Mouse (Mus musculus): ENCODE data around the gene Asb3.
"Not testable (repeated sequence)": the region's sequence is repeated elsewhere in the genome, so short reads cannot be mapped to it uniquely, and the experiment has no call there.

The Asb3 gene

GRCm38 (mm10) chr11:31000028-31000427, 114.8 kb downstream of the Asb3 start:
- intact Hi-C loops (cut with DNase I), result no loop called here

DNA sequence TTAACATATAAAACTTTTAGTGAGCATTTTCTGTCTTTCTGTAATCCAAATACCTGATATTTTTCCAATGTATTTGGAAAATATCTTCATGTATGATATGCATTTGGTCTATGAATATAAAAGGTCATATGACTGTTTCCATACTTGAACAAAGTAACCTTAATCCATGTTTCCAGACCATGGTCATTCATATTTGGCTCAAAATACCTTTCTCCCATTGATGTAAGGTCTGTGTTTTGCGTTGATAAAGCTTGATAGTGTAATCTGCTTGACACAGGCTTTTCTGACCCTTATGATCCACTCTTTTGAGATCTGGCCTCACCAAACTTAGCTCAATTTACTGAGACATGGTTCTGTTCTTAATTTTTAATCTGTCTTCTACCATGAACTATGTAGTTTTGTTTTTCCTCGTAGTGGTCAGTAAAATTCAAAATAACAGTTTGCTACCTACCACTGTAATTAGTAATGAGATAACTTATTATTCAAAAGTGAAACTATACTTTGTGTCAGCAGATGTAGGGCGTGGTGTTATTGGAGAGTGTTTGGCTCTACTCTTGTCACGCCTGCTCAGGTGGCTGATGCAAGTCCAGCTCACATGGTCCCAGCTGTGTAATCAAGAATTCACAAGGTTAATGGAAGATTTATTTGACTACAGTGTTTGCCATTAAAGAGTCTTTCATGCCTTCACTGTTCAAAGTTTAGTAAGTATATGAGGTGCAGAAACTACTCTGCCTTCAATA, 116.1 kb downstream of the Asb3 start:
- intact Hi-C loops (cut with DNase I), result no loop called here

DNA sequence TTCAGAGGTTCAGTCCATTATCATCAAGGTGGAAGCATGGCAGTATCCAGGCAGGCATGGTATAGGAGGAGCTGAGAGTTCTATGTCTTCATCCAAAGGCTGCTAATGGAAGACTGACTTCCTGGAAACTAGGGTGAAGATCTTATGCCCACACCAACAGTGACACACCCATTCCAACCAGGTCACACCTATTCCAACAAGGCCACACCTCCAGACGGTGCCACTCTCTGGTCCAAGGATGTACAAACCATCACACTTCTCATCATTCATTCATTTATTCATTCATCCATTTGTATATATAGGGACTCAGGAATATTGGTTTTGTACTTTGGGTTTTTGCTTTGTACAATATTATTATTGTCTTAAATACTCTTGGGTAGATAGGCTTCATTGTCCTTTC, 124.5 kb downstream of the Asb3 start:
- intact Hi-C loops (cut with DNase I), result not testable (repeated sequence)

DNA sequence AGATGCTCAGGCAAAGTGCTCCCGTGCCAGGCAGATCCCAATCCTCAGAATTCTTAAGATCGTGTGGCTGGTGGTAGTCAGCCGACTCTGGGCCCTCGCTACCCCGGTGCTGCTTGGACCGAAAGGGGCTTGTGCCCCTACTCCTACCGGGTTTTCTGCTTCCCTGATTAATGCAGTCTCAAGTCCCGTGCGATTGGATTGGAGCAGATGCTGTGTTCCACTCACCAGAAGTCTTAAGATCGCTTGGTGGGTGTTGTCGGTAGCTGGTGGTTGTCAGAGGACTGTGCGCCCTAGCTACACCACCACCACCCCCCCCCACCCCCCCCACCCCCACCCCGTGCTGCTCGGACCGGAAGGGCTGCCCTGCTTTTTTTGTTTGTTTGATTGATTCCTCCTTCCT, 132.2 kb downstream of the Asb3 start:
- intact Hi-C loops (cut with DNase I), result not testable (repeated sequence)

GRCm38 (mm10) chr11:31034958-31035357, 149.7 kb downstream of the Asb3 start:
- intact Hi-C loops (cut with DNase I), result no loop called here

DNA sequence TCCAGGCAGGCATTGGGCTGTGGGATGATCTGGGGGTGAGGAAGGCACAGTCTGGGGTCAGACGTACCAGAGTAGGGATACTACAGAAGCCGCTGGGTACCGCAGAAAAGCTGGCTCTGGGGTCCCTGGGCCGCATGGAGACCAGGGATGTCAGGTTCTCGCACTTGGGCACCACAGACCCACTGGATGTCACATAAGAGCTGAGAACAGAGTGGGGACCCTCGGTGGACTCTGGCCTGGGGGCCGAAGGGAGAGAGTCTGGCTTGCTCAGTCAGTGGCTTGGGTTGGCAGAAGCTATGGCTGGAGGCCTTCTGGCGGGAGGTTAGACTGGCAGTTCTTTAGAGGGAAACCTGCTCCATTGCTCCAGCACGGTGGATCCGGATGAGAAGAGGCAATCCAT, 204.8 kb downstream of the Asb3 start:
- intact Hi-C loops (cut with DNase I), result no loop called here

DNA sequence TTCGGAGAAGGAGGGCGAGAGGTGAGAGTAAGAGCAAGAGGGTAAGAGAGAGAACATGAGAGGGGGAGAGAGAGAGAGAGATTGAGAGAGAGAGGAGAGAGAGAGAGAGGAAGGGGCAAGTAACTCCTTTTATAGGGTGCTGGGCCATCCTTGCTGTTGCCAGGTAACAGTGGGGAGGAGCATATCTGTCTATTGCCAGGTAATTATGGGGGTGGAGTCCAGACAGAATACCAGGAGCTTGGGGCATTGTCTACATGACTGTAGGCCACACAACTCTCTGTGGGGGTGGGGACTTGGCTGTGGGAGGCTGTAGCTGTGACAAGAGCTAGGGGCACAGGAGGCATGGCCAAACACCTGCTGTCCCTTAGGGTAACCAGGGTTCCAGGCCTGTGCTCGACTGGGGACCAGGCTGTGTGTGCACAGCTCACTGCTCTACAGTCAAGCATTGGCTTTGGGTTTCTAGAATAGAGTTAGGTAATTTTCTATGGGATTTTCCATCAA, 205.3 kb downstream of the Asb3 start:
- intact Hi-C loops (cut with DNase I), result no loop called here

GRCm38 (mm10) chr11:31099519-31099918, 214.3 kb downstream of the Asb3 start:
- intact Hi-C loops (cut with DNase I), result not testable (repeated sequence)

DNA sequence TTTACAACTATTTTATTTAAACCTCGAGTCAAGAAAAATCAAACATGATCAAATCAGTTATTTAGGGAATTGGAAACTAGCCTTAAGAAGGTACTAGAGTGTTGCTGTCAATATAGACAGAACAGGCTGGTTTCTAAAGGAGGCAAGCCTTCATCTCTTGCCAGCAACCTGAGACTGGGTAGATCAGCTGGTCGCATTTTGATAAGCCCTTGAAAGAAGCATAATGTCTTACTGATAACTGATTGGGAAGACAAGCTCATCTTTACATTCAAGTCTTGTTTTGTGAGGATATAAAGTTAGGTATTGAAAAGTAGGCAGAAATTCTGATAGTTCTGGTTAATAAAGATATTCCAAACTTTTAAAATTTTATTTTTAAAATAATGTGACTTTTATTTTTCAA, 217.0 kb downstream of the Asb3 start:
- intact Hi-C loops (cut with DNase I), result no loop called here

- intact Hi-C loops (cut with DNase I), result no loop called here
Measured at GRCm38 (mm10) chr11:31105364-31105763, 220.1 kb downstream of the Asb3 start.

DNA sequence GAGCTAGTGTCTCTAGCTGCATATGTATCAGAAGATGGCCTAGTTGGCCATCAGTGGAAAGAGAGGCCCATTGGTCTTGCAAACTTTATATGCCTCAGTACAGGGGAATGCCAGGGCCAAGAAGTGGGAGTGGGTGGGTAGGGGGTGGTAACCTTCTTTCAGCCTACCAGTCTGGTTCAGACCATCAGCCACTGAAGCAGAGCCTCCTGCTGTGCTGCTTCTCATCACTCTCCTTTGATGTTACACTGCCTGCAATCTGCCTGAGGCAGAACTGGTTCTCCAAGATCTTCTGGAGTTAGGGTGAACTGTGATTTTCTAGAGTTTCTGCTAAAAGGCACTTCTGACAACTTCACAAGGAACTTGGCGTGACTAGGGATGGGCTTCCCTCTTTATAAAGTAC, 241.7 kb downstream of the Asb3 start:
- intact Hi-C loops (cut with DNase I), result not testable (repeated sequence)

GRCm38 (mm10) chr11:31133726-31134125, 248.5 kb downstream of the Asb3 start:
- intact Hi-C loops (cut with DNase I), result not testable (repeated sequence)

- intact Hi-C loops (cut with DNase I), result not testable (repeated sequence)
Measured at GRCm38 (mm10) chr11:31134824-31135223, 249.6 kb downstream of the Asb3 start.

DNA sequence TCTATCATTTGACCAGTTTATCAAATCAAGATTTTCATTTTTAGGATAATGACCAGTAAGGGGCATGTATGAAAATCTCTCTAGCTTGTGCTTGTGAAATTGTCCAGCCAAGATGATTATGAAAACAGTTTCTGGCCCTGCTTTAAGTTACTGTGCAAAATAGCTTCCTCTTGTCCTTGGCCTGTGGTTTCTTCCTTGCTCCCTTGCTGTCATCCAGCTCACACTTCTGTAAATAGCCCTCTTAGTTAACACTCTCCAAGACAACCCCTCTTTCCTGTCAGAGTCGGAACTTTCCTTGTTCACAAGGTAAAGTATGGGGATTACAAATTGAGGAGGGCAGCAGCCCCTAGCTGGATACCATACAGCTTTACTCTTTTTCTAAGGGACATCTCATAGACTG, 253.2 kb downstream of the Asb3 start:
- intact Hi-C loops (cut with DNase I), result not testable (repeated sequence)

Measured in adrenal gland (tissue).